Mouse (Mus musculus): ENCODE data around the gene Magix. TPM values are rescaled to one million over a fixed set of nuclear protein-coding genes. Genes with fewer than 3 reads are reported as not detected.

Gene Magix
- polyA plus RNA-seq, 1 experiment: 2.2 TPM

DNA sequence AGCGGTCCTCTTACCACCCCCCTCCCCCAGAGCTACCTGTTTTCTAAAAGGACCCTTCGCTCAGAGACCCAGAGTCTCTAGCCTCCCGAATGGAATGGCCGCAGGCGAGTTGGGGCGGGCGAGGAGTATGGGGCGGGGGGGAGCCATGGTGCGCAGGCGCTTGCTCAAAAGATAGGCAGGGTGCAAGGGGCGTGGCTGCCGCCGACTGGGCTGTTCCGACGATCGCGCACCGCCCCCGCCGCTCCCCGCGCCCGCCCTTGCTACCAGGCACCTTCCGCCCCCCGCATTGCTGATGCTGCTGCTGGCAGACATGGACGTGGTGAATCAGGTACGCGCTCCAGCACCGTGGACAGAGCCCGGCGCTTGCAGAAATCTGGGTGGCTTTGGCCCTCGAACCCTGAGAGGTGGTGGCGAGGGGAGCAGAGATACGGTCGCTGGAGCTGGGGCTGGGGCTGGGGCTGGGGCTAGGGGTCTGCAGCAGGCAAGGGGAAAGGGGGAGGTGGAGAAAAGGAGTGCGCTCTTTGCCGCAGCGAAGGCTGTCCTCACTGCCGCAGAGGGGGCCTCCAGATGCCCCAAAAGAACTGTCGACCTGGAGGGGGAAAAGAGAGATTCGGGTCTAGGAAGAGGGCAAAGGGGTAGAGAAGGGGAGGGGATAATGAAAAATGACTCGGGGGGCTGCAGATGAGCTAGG, 42.5 kb downstream of the Magix start, which contains the start of gene Syp:
TSS of gene Syp (plus strand) at position 71 of the 691 bp plus-strand sequence.
- Histone ChIP-seq H3K27me3 (ENCODE audit: control insufficient read depth, insufficient read depth, low read length) (no peaks in the 10 kb centered on the region), H3K27ac (ENCODE audit: insufficient read depth, low read length) (peak within 1 kb of the TSS; percentile 82), H3K4me1 (ENCODE audit: control insufficient read depth, insufficient read depth, low read length) (peaks cover 3% of the 10 kb centered on the region; the same call in 1 of the 2 replicates), H3K4me3 (replicated peaks; ENCODE audit: insufficient read depth, low read depth, low read length) (peak within 1 kb of the TSS; percentile 100)
- DNase-seq: peak; percentile 93 to 94
- TF ChIP-seq CTCF (IDR thresholded peaks at IDR 0.05; ENCODE audit: borderline replicate concordance, insufficient read depth, low read depth, low read length) (no peak), POLR2A (IDR thresholded peaks at IDR 0.05; ENCODE audit: borderline replicate concordance, insufficient read depth, low read length) (peak; percentile 79)
- 8% methylated on average over 37 of the region's 42 CpGs for WGBS

DNA sequence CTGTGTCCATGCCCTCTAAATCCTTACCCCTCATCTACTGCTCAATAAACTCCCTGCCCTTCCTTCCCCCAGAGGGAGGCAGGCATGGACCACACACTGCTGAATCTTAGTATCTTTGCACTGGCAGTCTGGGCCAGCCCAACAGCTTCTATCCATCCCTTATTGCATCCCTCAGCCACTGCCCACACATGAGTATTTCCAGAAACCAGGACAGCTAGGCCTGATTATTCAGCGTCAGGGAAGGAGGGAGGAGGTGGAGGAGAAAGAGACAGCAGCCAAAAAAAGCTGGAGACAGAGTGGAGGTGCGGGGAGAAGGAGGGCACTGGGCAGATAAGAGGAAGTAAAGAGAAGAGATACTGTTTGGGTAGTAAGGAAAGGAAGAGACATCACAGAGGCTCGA, 46.0 kb downstream of the Magix start:
- Histone ChIP-seq H3K27me3 (ENCODE audit: control insufficient read depth, insufficient read depth, low read length) (no peaks in the 10 kb centered on the region), H3K4me3 (replicated peaks; ENCODE audit: insufficient read depth, low read depth, low read length) (no peak overlapping the region), H3K27ac (ENCODE audit: insufficient read depth, low read length) (no peak overlapping the region), H3K4me1 (ENCODE audit: control insufficient read depth, insufficient read depth, low read length) (no peaks in the 10 kb centered on the region)
- no peak for DNase-seq
- WGBS: 41% methylated on average over 3 of the region's 3 CpGs
- TF ChIP-seq CTCF (IDR thresholded peaks at IDR 0.05; ENCODE audit: borderline replicate concordance, insufficient read depth, low read depth, low read length): no peak
- no peak for TF ChIP-seq POLR2A (IDR thresholded peaks at IDR 0.05; ENCODE audit: borderline replicate concordance, insufficient read depth, low read length)

DNA sequence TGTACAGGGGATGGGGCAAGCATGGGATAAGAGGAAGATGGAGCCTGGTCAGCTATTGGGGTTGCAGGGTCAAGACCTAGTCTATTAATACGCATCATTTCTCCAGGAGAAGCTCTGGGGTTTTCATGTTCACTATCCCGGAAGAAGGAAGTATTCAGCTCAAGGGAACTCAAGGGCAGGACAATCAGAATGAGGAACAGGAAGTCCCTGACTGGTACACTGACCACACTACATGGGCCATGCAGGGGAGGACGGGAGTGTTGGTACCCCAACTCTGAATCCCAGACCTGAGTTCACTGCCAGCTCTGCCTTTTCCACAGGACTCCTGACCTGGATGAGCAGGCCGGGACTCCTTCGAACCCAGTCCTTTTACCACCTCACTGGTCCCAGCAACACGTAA, 48.5 kb downstream of the Magix start:
- no peak for TF ChIP-seq CTCF (IDR thresholded peaks at IDR 0.05; ENCODE audit: borderline replicate concordance, insufficient read depth, low read depth, low read length)
- no peak for TF ChIP-seq POLR2A (IDR thresholded peaks at IDR 0.05; ENCODE audit: borderline replicate concordance, insufficient read depth, low read length)
- WGBS: 93% methylated on average over 6 of the region's 6 CpGs
- Histone ChIP-seq H3K27me3 (ENCODE audit: control insufficient read depth, insufficient read depth, low read length) (no peaks in the 10 kb centered on the region), H3K4me1 (ENCODE audit: control insufficient read depth, insufficient read depth, low read length) (no peaks in the 10 kb centered on the region), H3K4me3 (replicated peaks; ENCODE audit: insufficient read depth, low read depth, low read length) (no peak overlapping the region), H3K27ac (ENCODE audit: insufficient read depth, low read length) (no peak overlapping the region)
- DNase-seq: no peak

Other genes starting within 250 kb of the Magix start
- 0.03 TPM in 1 of 2 replicates, not detected in the other for gene Foxp3, start 107.6 kb downstream of the Magix start, polyA plus RNA-seq (2012; rRNA removed)
- gene Ppp1r3f, start 107.0 kb downstream of the Magix start, polyA plus RNA-seq (2012; rRNA removed): 20.6 and 21.4 TPM in 2 replicates
- gene Ccdc22, start 75.7 kb downstream of the Magix start, polyA plus RNA-seq (2012; rRNA removed): 31.7 and 33.4 TPM in 2 replicates
- 0.08 and 0.13 TPM in 2 replicates for gene Cacna1f, start 74.2 kb downstream of the Magix start, polyA plus RNA-seq (2012; rRNA removed)
- 945 and 955 TPM in 2 replicates for gene Syp, start 42.8 kb downstream of the Magix start, polyA plus RNA-seq (2012; rRNA removed)
- gene Prickle3, start 24.0 kb downstream of the Magix start, polyA plus RNA-seq (2012; rRNA removed): 1.7 and 2.1 TPM in 2 replicates
- 5.2 and 6.5 TPM in 2 replicates for gene Plp2, start 9.9 kb downstream of the Magix start, polyA plus RNA-seq (2012; rRNA removed)
- 30.5 and 33.1 TPM in 2 replicates for gene Gpkow, start 15.9 kb upstream of the Magix start, polyA plus RNA-seq (2012; rRNA removed)
- gene Wdr45, start 33.1 kb upstream of the Magix start, polyA plus RNA-seq (2012; rRNA removed): 81.8 and 82.7 TPM in 2 replicates
- 0.54 TPM in 1 of 2 replicates, not detected in the other for gene Gm45208, start 41.0 kb upstream of the Magix start, polyA plus RNA-seq (2012; rRNA removed)
- 166 and 179 TPM in 2 replicates for gene Praf2, start 47.2 kb upstream of the Magix start, polyA plus RNA-seq (2012; rRNA removed)
- gene Ccdc120, start 69.7 kb upstream of the Magix start, polyA plus RNA-seq (2012; rRNA removed): 68.3 and 82.6 TPM in 2 replicates
- gene Tfe3, start 81.3 kb upstream of the Magix start, polyA plus RNA-seq (2012; rRNA removed): 24.4 and 24.5 TPM in 2 replicates
- 110 TPM in 2 replicates for gene Gripap1, start 108.5 kb upstream of the Magix start, polyA plus RNA-seq (2012; rRNA removed)
- gene Kcnd1, start 141.0 kb upstream of the Magix start, polyA plus RNA-seq (2012; rRNA removed): 5.9 and 7.6 TPM in 2 replicates
- gene Otud5, start 160.1 kb upstream of the Magix start, polyA plus RNA-seq (2012; rRNA removed): 49.4 and 52.5 TPM in 2 replicates
- gene Pim2, start 197.0 kb upstream of the Magix start, polyA plus RNA-seq (2012; rRNA removed): 47.9 and 50.5 TPM in 2 replicates
- gene Slc35a2, start 202.8 kb upstream of the Magix start, polyA plus RNA-seq (2012; rRNA removed): 40.6 and 46.8 TPM in 2 replicates
- 165 and 174 TPM in 2 replicates for gene Pqbp1, start 218.0 kb upstream of the Magix start, polyA plus RNA-seq (2012; rRNA removed)
- 27.5 TPM in 2 replicates for gene Timm17b, start 218.1 kb upstream of the Magix start, polyA plus RNA-seq (2012; rRNA removed)
- gene Gm10491, start 226.6 kb upstream of the Magix start, polyA plus RNA-seq (2012; rRNA removed): not detected in 2 replicates
- gene Gm10490, start 228.3 kb upstream of the Magix start, polyA plus RNA-seq (2012; rRNA removed): not detected in 2 replicates
- 395 and 461 TPM in 2 replicates for gene Pcsk1n, start 238.6 kb upstream of the Magix start, polyA plus RNA-seq (2012; rRNA removed)
- not detected in 2 replicates for gene Eras, start 247.4 kb upstream of the Magix start, polyA plus RNA-seq (2012; rRNA removed)